Mouse (Mus musculus) G1E (cell line): ENCODE measurements around the gene Qrich2. TPM values are rescaled to one million over a fixed set of nuclear protein-coding genes. Genes with fewer than 3 reads are reported as not detected.

Experiments
- ATAC-seq: 2 replicates; pipeline ENCODE4 v1.8.0; 2016; ENCODE audit warnings: mild to moderate bottlenecking; ENCODE audit not compliant: insufficient number of reproducible peaks, poor library complexity, low FRiP score, severe bottlenecking; ENCODE audit errors: extremely low read depth
- DNase-seq: peaks from one replicate; pipeline ENCODE4 v3.0.0; 2012; ENCODE audit warnings: low spot score
- H3K27me3 ChIP-seq: 2 replicates; pipeline ENCODE4 v1.6.1; 2012; ENCODE audit warnings: mild to moderate bottlenecking, low read length, inconsistent platforms; ENCODE audit not compliant: insufficient read depth
- H3K36me3 ChIP-seq: replicated peaks from 2 replicates; pipeline ENCODE3; 2012; ENCODE audit warnings: mild to moderate bottlenecking, inconsistent platforms
- H3K4me1 ChIP-seq: 2 replicates; pipeline ENCODE4 v1.6.1; 2012; ENCODE audit warnings: low read depth, low read length, inconsistent platforms, mixed read lengths; ENCODE audit not compliant: insufficient read depth
- H3K4me3 ChIP-seq: 2 replicates; pipeline ENCODE4 v1.5.1; 2012; ENCODE audit warnings: low read depth, mild to moderate bottlenecking, inconsistent platforms, low read length, moderate library complexity, mixed read lengths
- H3K9me3 ChIP-seq: replicated peaks from 2 replicates; pipeline ENCODE4 v1.6.1; 2012; ENCODE audit warnings: inconsistent platforms
- CTCF ChIP-seq: IDR thresholded peaks from 2 replicates; pipeline ENCODE4 v1.5.1; 2012; ENCODE audit warnings: low read depth, low read length, inconsistent platforms, mixed read lengths
- GATA1 ChIP-seq: IDR thresholded peaks from 2 replicates; pipeline ENCODE4 v1.6.1; 2012; ENCODE audit warnings: borderline replicate concordance, low read length, inconsistent platforms, mixed read lengths
- GATA2 ChIP-seq: IDR thresholded peaks from 2 replicates; pipeline ENCODE4 v1.6.1; 2012; ENCODE audit warnings: low read depth, low read length, inconsistent platforms, borderline replicate concordance
- POLR2AphosphoS5 ChIP-seq: IDR thresholded peaks from 2 replicates; pipeline ENCODE4 v1.6.1; 2012; ENCODE audit warnings: low read depth, low read length, inconsistent platforms; ENCODE audit not compliant: insufficient replicate concordance
- TAL1 ChIP-seq: conservative IDR thresholded peaks from 2 replicates; pipeline ENCODE4 v1.6.1; 2012; ENCODE audit warnings: low read depth, low read length, inconsistent platforms, mixed read lengths
- polyA plus RNA-seq: library from polyadenylated mRNA; stranded (reverse); fragments of >175 nt; gene quantifications from 2 replicates; pipeline ENCODE4 v1.2.3, GENCODE M21; 2012
- total RNA-seq, 2 experiments: library from RNA; stranded (forward) in 1 of 2; stranded (reverse) in 1 of 2; fragments of 200-1000 nt in 1 of 2; fragments of >200 nt in 1 of 2; fragmentation: Nextera tagmentation in 1 of 2; gene quantifications; 2 replicates each; pipeline ENCODE4 v1.2.3; 2014 to 2017

Qrich2 gene
- total and polyA plus RNA-seq, 3 experiments = 0.05 to 0.16 TPM; not detected in 1

DNA sequence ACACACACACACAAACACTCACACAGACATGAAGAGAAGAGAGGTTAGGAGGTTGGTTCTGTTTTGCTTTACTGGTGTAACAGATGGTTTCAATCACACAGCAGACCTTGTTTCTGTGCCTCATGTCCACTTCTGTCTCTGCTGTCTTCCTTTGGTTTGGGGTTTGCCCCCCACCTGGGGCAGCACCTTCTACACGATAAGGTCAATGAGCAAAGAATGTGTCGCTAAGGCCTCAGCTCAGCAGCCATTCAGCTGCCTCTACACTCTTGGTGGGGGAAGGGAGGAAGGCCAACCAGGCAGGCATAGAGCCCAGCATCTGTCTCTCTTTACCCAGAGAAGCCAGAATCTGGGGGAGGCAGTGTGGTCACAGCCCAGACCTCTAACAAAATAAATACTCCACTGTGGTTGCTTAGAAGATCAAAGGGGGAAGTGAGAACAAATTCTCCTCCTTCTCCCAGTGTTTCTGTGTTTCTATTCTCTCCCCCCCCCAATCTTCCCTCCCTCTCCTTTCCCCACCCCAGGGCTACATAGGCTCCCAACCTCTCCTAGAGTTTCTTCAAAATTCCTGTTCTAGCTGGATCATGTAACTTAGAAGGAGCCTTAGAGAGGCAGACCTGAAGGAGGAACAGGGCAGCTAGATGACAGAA, 47.7 kb downstream of the Qrich2 start:
- H3K4me3 ChIP-seq = no peak overlapping the region
- peaks cover 1% of the 10 kb centered on the region for H3K9me3 ChIP-seq
- ATAC-seq = no peak
- no peaks in the 10 kb centered on the region for H3K36me3 ChIP-seq
- no peak for DNase-seq
- no peak for TF ChIP-seq POLR2AphosphoS5
- TF ChIP-seq GATA1 = no peak
- TF ChIP-seq TAL1 = no peak
- no peak for TF ChIP-seq GATA2
- TF ChIP-seq CTCF = no peak
- peaks cover 41% of the 10 kb centered on the region for H3K4me1 ChIP-seq
- H3K27me3 ChIP-seq = peaks cover 6% of the 10 kb centered on the region; the same call in 1 of the 2 replicates

GRCm38 (mm10) chr11:116417054-116417453, 49.0 kb downstream of the Qrich2 start:
- H3K27me3 ChIP-seq = peaks cover 15% of the 10 kb centered on the region
- DNase-seq (no peak), ATAC-seq (no peak)
- H3K9me3 ChIP-seq = peaks cover 14% of the 10 kb centered on the region
- H3K4me3 ChIP-seq = no peak overlapping the region
- H3K36me3 ChIP-seq = no peaks in the 10 kb centered on the region
- H3K4me1 ChIP-seq = peaks cover 51% of the 10 kb centered on the region
- TF ChIP-seq POLR2AphosphoS5 (no peak), CTCF (no peak), TAL1 (no peak), GATA1 (no peak), GATA2 (no peak)

- H3K4me1 ChIP-seq = peaks cover 55% of the 10 kb centered on the region
Measured at GRCm38 (mm10) chr11:116416196-116416943, 49.7 kb downstream of the Qrich2 start.

GRCm38 (mm10) chr11:116413631-116414022, 52.4 kb downstream of the Qrich2 start:
- Histone ChIP-seq H3K4me1 (peaks cover 35% of the 10 kb centered on the region), H3K27me3 (peaks cover 19% of the 10 kb centered on the region), H3K4me3 (no peak overlapping the region), H3K36me3 (no peaks in the 10 kb centered on the region), H3K9me3 (peaks cover 14% of the 10 kb centered on the region)
- ATAC-seq (no peak), DNase-seq (no peak)
- TF ChIP-seq GATA1 (no peak), GATA2 (no peak), CTCF (no peak), POLR2AphosphoS5 (no peak), TAL1 (no peak)

More at GRCm38 (mm10) chr11:116416196-116416943, 49.7 kb downstream of the Qrich2 start:
- TF ChIP-seq CTCF (no peak), POLR2AphosphoS5 (no peak), GATA1 (no peak), TAL1 (no peak)
- ATAC-seq = no peak
- no peak overlapping the region for H3K4me3 ChIP-seq
- H3K9me3 ChIP-seq = peaks cover 14% of the 10 kb centered on the region
- no peak for DNase-seq
- peaks cover 22% of the 10 kb centered on the region for H3K27me3 ChIP-seq
- no peaks in the 10 kb centered on the region for H3K36me3 ChIP-seq

DNA sequence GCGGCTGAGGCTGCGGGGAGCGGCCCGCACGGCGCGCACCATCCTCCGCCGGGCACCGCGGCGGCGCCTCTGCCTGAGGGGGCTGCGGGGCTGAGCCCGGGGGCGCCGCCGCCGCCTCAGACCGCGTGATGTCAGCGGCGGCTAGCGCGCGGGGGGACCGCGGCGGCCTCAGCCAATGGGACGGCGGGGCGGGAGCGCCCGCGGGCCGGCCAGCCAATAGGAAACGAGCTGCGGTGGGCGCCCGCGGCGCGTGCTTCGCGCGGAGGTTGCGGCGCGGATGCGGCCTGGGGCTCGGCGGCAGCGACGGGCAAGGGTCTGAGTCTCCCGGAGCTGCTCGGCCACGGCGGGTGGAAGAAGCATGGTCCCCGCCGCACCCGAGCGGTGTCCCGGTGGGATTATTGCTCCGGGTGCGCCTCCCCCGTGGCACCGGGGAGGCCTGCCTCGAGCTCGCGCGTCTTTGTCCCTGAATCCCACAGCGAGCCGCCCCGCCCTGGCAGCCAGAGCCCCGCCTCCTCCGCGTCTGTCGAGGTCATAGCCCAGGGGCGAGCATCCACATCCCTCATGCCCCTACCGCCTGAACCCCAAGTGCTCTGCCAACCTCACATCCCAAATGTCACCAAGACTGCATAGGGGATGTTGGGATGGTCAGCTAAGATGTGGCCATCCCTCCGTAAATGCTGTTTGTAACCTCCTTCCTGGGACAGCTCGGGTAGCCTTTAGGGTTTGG, 53.0 kb downstream of the Qrich2 start, which contains the start of gene Rnf157:
Gene Rnf157, minus strand, starts transcription at position 129 of the 727 bp plus-strand sequence.
- no peak for TF ChIP-seq POLR2AphosphoS5
- no peak for TF ChIP-seq GATA1
- no peak for TF ChIP-seq TAL1
- no peak for TF ChIP-seq GATA2
- TF ChIP-seq CTCF = no peak
- peak; percentile 76 for DNase-seq
- peak within 1 kb of the TSS; percentile 72 for H3K4me3 ChIP-seq
- H3K27me3 ChIP-seq = peaks cover 19% of the 10 kb centered on the region
- peaks cover 29% of the 10 kb centered on the region for H3K4me1 ChIP-seq
- H3K9me3 ChIP-seq = peaks cover 14% of the 10 kb centered on the region
- no peak for ATAC-seq
- no peaks in the 10 kb centered on the region for H3K36me3 ChIP-seq

DNA sequence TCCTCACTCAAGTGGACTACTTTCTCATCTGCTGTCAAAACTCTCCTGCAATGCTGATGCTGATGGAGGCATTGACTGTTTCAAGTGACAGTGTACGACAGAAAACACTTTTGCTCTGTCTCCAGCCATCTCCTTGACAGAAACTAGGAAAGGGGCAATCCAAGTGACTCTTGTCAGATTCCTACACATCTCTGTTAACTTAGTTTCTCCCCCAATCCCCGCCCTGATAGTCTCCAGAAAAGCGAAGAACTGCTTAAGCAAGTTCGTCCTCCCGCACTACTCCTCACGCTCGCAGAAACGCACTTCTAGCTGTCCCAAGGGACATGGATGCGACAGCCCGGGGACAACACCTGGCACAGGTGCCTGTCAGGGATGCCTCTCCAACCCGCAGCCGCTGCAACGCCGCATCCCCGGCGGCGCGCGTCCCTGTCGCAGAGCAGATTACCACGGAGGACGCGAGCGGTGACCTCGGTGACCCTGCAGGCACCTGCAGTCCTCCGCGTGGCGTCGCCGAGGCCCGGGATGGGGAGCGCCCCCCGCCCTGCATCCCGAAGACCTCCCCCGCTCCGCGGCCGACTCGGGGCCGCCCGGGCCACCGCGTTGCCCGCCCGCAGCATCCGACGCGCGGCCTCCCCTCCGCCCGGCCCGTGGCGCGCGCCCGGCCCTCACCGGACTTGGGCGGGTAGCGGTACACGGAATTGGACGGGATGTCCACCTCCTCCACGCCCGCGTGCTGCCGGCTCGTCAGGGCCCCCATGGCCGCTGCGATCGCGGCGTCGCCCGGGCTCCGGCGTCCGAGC, 53.8 kb downstream of the Qrich2 start:
- ATAC-seq = no peak
- H3K4me3 ChIP-seq = peak overlapping the region; percentile 72
- H3K36me3 ChIP-seq = no peaks in the 10 kb centered on the region
- peaks cover 19% of the 10 kb centered on the region for H3K27me3 ChIP-seq
- no peak for DNase-seq
- TF ChIP-seq GATA1 (no peak), TAL1 (no peak), GATA2 (no peak), CTCF (no peak), POLR2AphosphoS5 (no peak)
- H3K4me1 ChIP-seq = peaks cover 26% of the 10 kb centered on the region
- peaks cover 14% of the 10 kb centered on the region for H3K9me3 ChIP-seq
